Mouse (Mus musculus): ENCODE data around the gene Tmem217. TPM values are rescaled to one million over a fixed set of nuclear protein-coding genes. Genes with fewer than 3 reads are reported as not detected.
A peak's percentile ranks its signal among the peaks of the same experiment; 100 is the strongest.

Gene Tmem217
- polyA plus RNA-seq, 1 experiment = not detected

DNA sequence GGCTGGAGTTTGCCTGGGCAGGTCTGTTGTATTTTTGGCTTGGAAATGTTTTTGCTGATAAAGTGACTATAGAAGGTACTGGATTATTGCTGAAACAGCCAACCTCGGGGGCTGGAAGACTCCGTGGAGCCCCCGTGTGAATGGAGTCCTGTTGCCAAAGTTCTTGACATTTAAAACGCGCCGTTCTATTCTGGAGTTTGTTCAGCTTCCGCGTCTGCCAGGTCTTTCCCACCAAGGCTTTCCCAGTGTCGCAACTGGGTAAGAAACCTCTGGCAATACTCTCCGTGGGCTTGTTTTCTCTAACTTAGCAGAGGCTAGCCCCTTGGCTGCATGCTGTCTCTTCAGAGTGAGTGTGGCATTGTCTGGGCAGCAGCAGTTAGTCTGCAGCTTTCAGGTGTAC lies 4.3 kb upstream of the Tmem217 start:
- Histone ChIP-seq H3K9me3 (ENCODE audit: control insufficient read depth, low read length) (no peaks in the 10 kb centered on the region), H3K36me3 (ENCODE audit: control insufficient read depth) (no peaks in the 10 kb centered on the region; the same call in 1 of the 2 replicates), H3K4me1 (ENCODE audit: control insufficient read depth) (peaks cover 6% of the 10 kb centered on the region; the same call in 1 of the 2 replicates), H3K27me3 (ENCODE audit: control insufficient read depth) (no peaks in the 10 kb centered on the region), H3K4me3 (replicated peaks) (no peak overlapping the region)
- no peak for TF ChIP-seq GATA1 (IDR thresholded peaks at IDR 0.05; ENCODE audit: low read length)
- no peak for TF ChIP-seq TAL1 (IDR thresholded peaks at IDR 0.05; ENCODE audit: low read length)

DNA sequence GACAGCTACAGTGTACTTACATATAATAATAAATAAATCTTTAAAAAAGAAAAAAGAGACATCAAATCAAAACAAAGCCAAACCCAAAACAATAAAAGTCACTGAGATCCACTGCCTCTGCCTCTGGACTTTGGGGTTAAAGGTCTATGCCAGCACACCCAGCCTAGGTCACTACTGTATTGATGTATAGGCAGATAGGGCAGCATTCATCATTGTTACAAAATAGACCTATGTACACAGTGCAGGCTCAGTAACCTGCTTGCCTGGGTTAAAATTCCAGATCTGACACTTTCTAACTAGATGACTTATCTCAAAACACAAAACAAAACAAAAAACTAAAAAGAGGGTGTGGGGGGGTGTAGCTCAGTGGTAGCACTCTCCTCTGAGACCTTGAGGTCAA lies 2.0 kb upstream of the Tmem217 start:
- peaks cover 27% of the 10 kb centered on the region for H3K4me1 ChIP-seq (ENCODE audit: control insufficient read depth)
- H3K36me3 ChIP-seq (ENCODE audit: control insufficient read depth) = no peaks in the 10 kb centered on the region; the same call in 1 of the 2 replicates
- H3K27me3 ChIP-seq (ENCODE audit: control insufficient read depth) = no peaks in the 10 kb centered on the region
- H3K9me3 ChIP-seq (ENCODE audit: control insufficient read depth, low read length) = no peaks in the 10 kb centered on the region
- no peak for TF ChIP-seq TAL1 (IDR thresholded peaks at IDR 0.05; ENCODE audit: low read length)
- TF ChIP-seq GATA1 (IDR thresholded peaks at IDR 0.05; ENCODE audit: low read length) = no peak
- no peak overlapping the region for H3K4me3 ChIP-seq (replicated peaks)

DNA sequence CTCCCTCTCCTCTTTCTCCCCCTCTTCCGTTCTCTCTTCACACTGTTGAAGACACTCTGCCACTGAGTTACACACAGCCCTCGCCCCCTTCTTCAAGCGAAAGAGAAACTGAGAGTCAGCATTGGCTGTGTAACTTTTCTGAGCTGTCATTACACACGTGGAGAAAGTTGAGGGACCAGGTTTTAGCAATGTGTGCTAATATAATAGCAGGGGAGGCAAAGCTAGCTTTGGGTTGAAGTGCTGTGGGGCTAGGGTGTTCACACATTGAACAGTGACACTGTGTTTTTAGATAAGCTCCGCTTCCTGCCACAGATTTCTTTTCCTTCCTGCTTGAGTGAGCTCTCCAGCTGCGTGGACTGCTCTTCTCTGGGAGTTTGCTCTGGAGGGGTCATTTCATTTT lies 1.2 kb downstream of the Tmem217 start:
- no peaks in the 10 kb centered on the region for H3K36me3 ChIP-seq (ENCODE audit: control insufficient read depth)
- peak overlapping the region; percentile 25 for H3K4me3 ChIP-seq (replicated peaks)
- H3K4me1 ChIP-seq (ENCODE audit: control insufficient read depth) = peaks cover 30% of the 10 kb centered on the region
- H3K9me3 ChIP-seq (ENCODE audit: control insufficient read depth, low read length) = no peaks in the 10 kb centered on the region
- H3K27me3 ChIP-seq (ENCODE audit: control insufficient read depth) = peaks cover 2% of the 10 kb centered on the region; the same call in 1 of the 2 replicates
- TF ChIP-seq GATA1 (IDR thresholded peaks at IDR 0.05; ENCODE audit: low read length) = no peak

DNA sequence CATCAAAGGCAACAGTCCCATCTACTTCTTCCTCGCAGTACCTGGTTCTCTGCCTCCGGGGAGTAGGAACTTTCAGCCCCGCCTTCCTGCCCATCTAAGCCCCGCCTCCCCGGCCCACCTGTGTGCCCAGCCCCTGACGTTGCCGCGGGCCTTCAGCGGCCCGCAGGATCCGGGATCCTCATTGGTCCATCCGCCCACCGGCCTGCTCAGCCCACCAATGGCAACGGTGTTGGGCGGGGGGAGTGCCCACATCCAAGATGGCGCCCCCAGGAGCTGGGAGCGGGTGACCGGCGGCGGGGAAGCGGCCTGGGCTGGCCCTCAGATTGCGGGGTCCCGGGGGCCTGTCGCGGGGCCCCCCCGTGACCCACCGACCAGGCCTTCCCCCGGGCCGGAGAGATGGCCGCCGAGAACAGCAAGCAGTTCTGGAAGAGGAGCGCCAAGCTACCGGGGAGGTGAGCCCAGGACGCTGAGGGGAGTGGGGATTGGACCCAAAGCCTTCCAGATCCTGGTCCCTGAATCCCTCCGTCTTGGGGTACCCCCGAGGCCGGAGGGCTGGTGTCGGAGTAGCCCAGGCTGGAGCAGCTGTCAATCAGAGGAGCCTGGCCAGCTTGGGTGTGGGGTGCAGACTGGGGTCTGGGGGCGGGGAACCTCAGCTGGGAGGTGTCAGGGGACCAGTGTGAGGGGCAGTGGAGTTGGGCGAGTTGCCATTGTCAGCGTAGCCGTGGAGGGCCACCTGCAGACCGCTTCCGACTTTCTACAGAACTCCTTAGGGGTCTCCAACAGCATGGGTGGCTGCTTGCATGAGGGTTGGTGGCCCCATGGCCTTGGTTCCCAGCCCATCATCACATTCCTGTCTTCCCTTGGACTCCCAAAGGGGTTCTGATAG lies 2.4 kb downstream of the Tmem217 start, which contains the start of the genes Gm17657 and Tbc1d22b:
Gene Gm17657 (minus strand): TSS at position 96 of the 886 bp plus-strand sequence.
Gene Tbc1d22b (plus strand): TSS at position 243 of the 886 bp plus-strand sequence.
- no peaks in the 10 kb centered on the region for H3K36me3 ChIP-seq (ENCODE audit: control insufficient read depth)
- TF ChIP-seq GATA1 (IDR thresholded peaks at IDR 0.05; ENCODE audit: low read length) = no peak
- no peak for TF ChIP-seq TAL1 (IDR thresholded peaks at IDR 0.05; ENCODE audit: low read length)
- H3K9me3 ChIP-seq (ENCODE audit: control insufficient read depth, low read length) = peaks cover 3% of the 10 kb centered on the region
- H3K27me3 ChIP-seq (ENCODE audit: control insufficient read depth) = peaks cover 2% of the 10 kb centered on the region; the same call in 1 of the 2 replicates
- H3K4me1 ChIP-seq (ENCODE audit: control insufficient read depth) = peaks cover 30% of the 10 kb centered on the region
- H3K4me3 ChIP-seq (replicated peaks) = peak within 1 kb of the TSS; percentile 93

- H3K4me1 ChIP-seq (ENCODE audit: control insufficient read depth) = peaks cover 30% of the 10 kb centered on the region
- H3K27me3 ChIP-seq (ENCODE audit: control insufficient read depth) = peaks cover 2% of the 10 kb centered on the region; the same call in 1 of the 2 replicates
- H3K36me3 ChIP-seq (ENCODE audit: control insufficient read depth) = no peaks in the 10 kb centered on the region
- no peak for TF ChIP-seq GATA1 (IDR thresholded peaks at IDR 0.05; ENCODE audit: low read length)
- no peak for TF ChIP-seq TAL1 (IDR thresholded peaks at IDR 0.05; ENCODE audit: low read length)
- no peak overlapping the region for H3K4me3 ChIP-seq (replicated peaks)
- peaks cover 3% of the 10 kb centered on the region for H3K9me3 ChIP-seq (ENCODE audit: control insufficient read depth, low read length)
Observed at GRCm38 (mm10) chr17:29548994-29549393, 3.2 kb downstream of the Tmem217 start.

- TF ChIP-seq GATA1 (IDR thresholded peaks at IDR 0.05; ENCODE audit: low read length) (no peak), TAL1 (IDR thresholded peaks at IDR 0.05; ENCODE audit: low read length) (no peak)
- Histone ChIP-seq H3K9me3 (ENCODE audit: control insufficient read depth, low read length) (peaks cover 3% of the 10 kb centered on the region), H3K27me3 (ENCODE audit: control insufficient read depth) (peaks cover 2% of the 10 kb centered on the region; the same call in 1 of the 2 replicates), H3K4me3 (replicated peaks) (no peak overlapping the region), H3K36me3 (ENCODE audit: control insufficient read depth) (no peaks in the 10 kb centered on the region), H3K4me1 (ENCODE audit: control insufficient read depth) (peaks cover 30% of the 10 kb centered on the region)
Observed at GRCm38 (mm10) chr17:29548494-29548893, 3.7 kb downstream of the Tmem217 start.

- Histone ChIP-seq H3K27me3 (ENCODE audit: control insufficient read depth) (peaks cover 2% of the 10 kb centered on the region; the same call in 1 of the 2 replicates), H3K36me3 (ENCODE audit: control insufficient read depth) (no peaks in the 10 kb centered on the region), H3K4me3 (replicated peaks) (no peak overlapping the region), H3K4me1 (ENCODE audit: control insufficient read depth) (peaks cover 13% of the 10 kb centered on the region), H3K9me3 (ENCODE audit: control insufficient read depth, low read length) (peaks cover 3% of the 10 kb centered on the region)
- TF ChIP-seq GATA1 (IDR thresholded peaks at IDR 0.05; ENCODE audit: low read length) (no peak), TAL1 (IDR thresholded peaks at IDR 0.05; ENCODE audit: low read length) (no peak)
Observed at GRCm38 (mm10) chr17:29545241-29545640, 6.9 kb downstream of the Tmem217 start.

DNA sequence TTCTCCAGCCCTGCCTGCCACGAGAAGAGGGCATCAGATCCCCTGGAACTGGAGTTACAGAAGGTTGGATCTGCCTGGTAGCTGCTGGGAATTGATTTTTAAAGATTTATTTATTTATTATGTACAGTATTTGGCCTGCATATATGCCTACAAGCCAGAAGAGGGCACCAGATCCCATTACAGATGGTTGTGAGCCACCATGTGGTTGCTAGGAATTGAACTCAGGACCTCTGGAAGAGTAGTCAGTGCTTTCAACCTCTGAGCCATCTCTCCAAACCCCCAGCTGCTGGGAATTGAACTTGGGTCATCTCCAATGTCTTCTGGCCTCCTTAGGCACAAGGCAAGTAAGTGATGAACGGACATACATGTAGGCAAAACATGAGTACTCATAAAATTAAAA lies 8.1 kb downstream of the Tmem217 start:
- Histone ChIP-seq H3K36me3 (ENCODE audit: control insufficient read depth) (no peaks in the 10 kb centered on the region), H3K4me3 (replicated peaks) (no peak overlapping the region), H3K4me1 (ENCODE audit: control insufficient read depth) (peaks cover 2% of the 10 kb centered on the region), H3K27me3 (ENCODE audit: control insufficient read depth) (peaks cover 2% of the 10 kb centered on the region; the same call in 1 of the 2 replicates), H3K9me3 (ENCODE audit: control insufficient read depth, low read length) (peaks cover 3% of the 10 kb centered on the region)
- TF ChIP-seq GATA1 (IDR thresholded peaks at IDR 0.05; ENCODE audit: low read length) (no peak), TAL1 (IDR thresholded peaks at IDR 0.05; ENCODE audit: low read length) (no peak)
